Mouse (Mus musculus): Measurements from ENCODE around the gene Gpx6. TPM values are rescaled to one million over a fixed set of nuclear protein-coding genes. Genes with fewer than 3 reads are reported as not detected.
A peak's percentile ranks its signal among the peaks of the same experiment; 100 is the strongest.

The Gpx6 gene
- polyA plus RNA-seq, 1 experiment from 2014 or later = not detected

GRCm38 (mm10) chr13:21327424-21327823 is 15.5 kb downstream of the Gpx6 start:
- Histone ChIP-seq H3K4me1 (peaks cover 3% of the 10 kb centered on the region; the same call in 1 of the 2 replicates), H3K27ac (no peak overlapping the region)
- under 1% methylated on average over 9 of the region's 9 CpGs for WGBS

GRCm38 (mm10) chr13:21346610-21347009 is 34.7 kb downstream of the Gpx6 start, which contains the start of gene Olfr1367:
Olfr1367 (plus strand) TSS chr13:21346910.
- no peaks in the 10 kb centered on the region for H3K4me1 ChIP-seq
- no peaks in the 10 kb centered on the region for H3K27me3 ChIP-seq (ENCODE audit: insufficient read depth, poor library complexity, severe bottlenecking)
- no peaks in the 10 kb centered on the region for H3K36me3 ChIP-seq
- H3K27ac ChIP-seq = no peak within 1 kb of the TSS
- H3K9me3 ChIP-seq = no peaks in the 10 kb centered on the region
- DNase-seq (ENCODE audit: low spot score) = no peak
- WGBS = 67% methylated on average over 1 of the region's 1 CpGs
- no peak within 1 kb of the TSS for H3K4me3 ChIP-seq

More at GRCm38 (mm10) chr13:21327424-21327823, 15.5 kb downstream of the Gpx6 start:
- H3K9me3 ChIP-seq = no peaks in the 10 kb centered on the region
- no peaks in the 10 kb centered on the region for H3K27me3 ChIP-seq (ENCODE audit: insufficient read depth, poor library complexity, severe bottlenecking)
- peak; percentile 76 for DNase-seq (ENCODE audit: low spot score)
- H3K36me3 ChIP-seq = no peaks in the 10 kb centered on the region
- peak overlapping the region; percentile 70 for H3K4me3 ChIP-seq

GRCm38 (mm10) chr13:21350593-21350992 is 38.7 kb downstream of the Gpx6 start:
- H3K36me3 ChIP-seq = no peaks in the 10 kb centered on the region
- H3K4me1 ChIP-seq = no peaks in the 10 kb centered on the region
- H3K9me3 ChIP-seq = no peaks in the 10 kb centered on the region
- H3K27me3 ChIP-seq (ENCODE audit: insufficient read depth, poor library complexity, severe bottlenecking) = no peaks in the 10 kb centered on the region
- no peak overlapping the region for H3K4me3 ChIP-seq
- no peak overlapping the region for H3K27ac ChIP-seq
- DNase-seq (ENCODE audit: low spot score) = no peak

GRCm38 (mm10) chr13:21362621-21363248 is 50.8 kb downstream of the Gpx6 start, which contains the start of gene Zscan12:
Zscan12 (plus strand) TSS chr13:21362820.
- DNase-seq (ENCODE audit: low spot score) = peak; percentile 96
- H3K4me3 ChIP-seq = peak within 1 kb of the TSS; percentile 85
- peaks cover 11% of the 10 kb centered on the region for H3K36me3 ChIP-seq
- no peaks in the 10 kb centered on the region for H3K27me3 ChIP-seq (ENCODE audit: insufficient read depth, poor library complexity, severe bottlenecking)
- H3K9me3 ChIP-seq = no peaks in the 10 kb centered on the region
- H3K4me1 ChIP-seq = peaks cover 8% of the 10 kb centered on the region
- WGBS = under 1% methylated on average over 29 of the region's 29 CpGs
- peak within 1 kb of the TSS; percentile 94 for H3K27ac ChIP-seq

- peaks cover 8% of the 10 kb centered on the region for H3K4me1 ChIP-seq
- peaks cover 20% of the 10 kb centered on the region for H3K36me3 ChIP-seq
- WGBS = 66% methylated on average over 12 of the region's 12 CpGs
- H3K9me3 ChIP-seq = no peaks in the 10 kb centered on the region
- H3K27ac ChIP-seq = no peak overlapping the region
- peak; percentile 76 for DNase-seq (ENCODE audit: low spot score)
- no peaks in the 10 kb centered on the region for H3K27me3 ChIP-seq (ENCODE audit: insufficient read depth, poor library complexity, severe bottlenecking)
- peak overlapping the region; percentile 85 for H3K4me3 ChIP-seq
Observed at GRCm38 (mm10) chr13:21363719-21364118, 51.8 kb downstream of the Gpx6 start.

GRCm38 (mm10) chr13:21366635-21367034 is 54.7 kb downstream of the Gpx6 start:
- 52% methylated on average over 6 of the region's 6 CpGs for WGBS
- Histone ChIP-seq H3K27ac (no peak overlapping the region), H3K4me3 (no peak overlapping the region), H3K27me3 (ENCODE audit: insufficient read depth, poor library complexity, severe bottlenecking) (no peaks in the 10 kb centered on the region), H3K4me1 (peaks cover 8% of the 10 kb centered on the region), H3K36me3 (peaks cover 43% of the 10 kb centered on the region), H3K9me3 (no peaks in the 10 kb centered on the region)
- DNase-seq (ENCODE audit: low spot score) = no peak

Other genes starting within 250 kb of the Gpx6 start
- gene Olfr1370, start 237.2 kb upstream of the Gpx6 start, polyA plus RNA-seq (2016; fragmentation: Nextera tagmentation; extraction: Ambion mirVana) = not detected in 2 replicates
- gene Olfr1369-ps1, start 200.6 kb upstream of the Gpx6 start, polyA plus RNA-seq (2016; fragmentation: Nextera tagmentation; extraction: Ambion mirVana) = 0.07 and 0.10 TPM in 2 replicates
- not detected in 2 replicates for gene Olfr263, start 182.5 kb upstream of the Gpx6 start, polyA plus RNA-seq (2016; fragmentation: Nextera tagmentation; extraction: Ambion mirVana)
- gene Olfr1368, start 166.3 kb upstream of the Gpx6 start, polyA plus RNA-seq (2016; fragmentation: Nextera tagmentation; extraction: Ambion mirVana) = not detected in 2 replicates
- 108 and 152 TPM in 2 replicates for gene Trim27, start 132.7 kb upstream of the Gpx6 start, polyA plus RNA-seq (2016; fragmentation: Nextera tagmentation; extraction: Ambion mirVana)
- not detected in 2 replicates for gene Gpx5, start 19.4 kb upstream of the Gpx6 start, polyA plus RNA-seq (2016; fragmentation: Nextera tagmentation; extraction: Ambion mirVana)
- not detected in 2 replicates for gene Olfr1367, start 34.8 kb downstream of the Gpx6 start, polyA plus RNA-seq (2016; fragmentation: Nextera tagmentation; extraction: Ambion mirVana)
- gene Zscan12, start 50.7 kb downstream of the Gpx6 start, polyA plus RNA-seq (2016; fragmentation: Nextera tagmentation; extraction: Ambion mirVana) = 8.9 and 12.5 TPM in 2 replicates
- gene Zkscan3, start 90.6 kb downstream of the Gpx6 start, polyA plus RNA-seq (2016; fragmentation: Nextera tagmentation; extraction: Ambion mirVana) = 69.4 and 78.6 TPM in 2 replicates
- gene Pgbd1, start 128.9 kb downstream of the Gpx6 start, polyA plus RNA-seq (2016; fragmentation: Nextera tagmentation; extraction: Ambion mirVana) = 2.5 and 2.9 TPM in 2 replicates
- 22.7 and 27.5 TPM in 2 replicates for gene Zscan26, start 141.6 kb downstream of the Gpx6 start, polyA plus RNA-seq (2016; fragmentation: Nextera tagmentation; extraction: Ambion mirVana)
- gene Nkapl, start 156.4 kb downstream of the Gpx6 start, polyA plus RNA-seq (2016; fragmentation: Nextera tagmentation; extraction: Ambion mirVana) = 2.0 and 2.4 TPM in 2 replicates
- gene Zkscan4, start 166.8 kb downstream of the Gpx6 start, polyA plus RNA-seq (2016; fragmentation: Nextera tagmentation; extraction: Ambion mirVana) = 2.0 and 2.1 TPM in 2 replicates
- not detected in 2 replicates for gene Gm10065, start 167.3 kb downstream of the Gpx6 start, polyA plus RNA-seq (2016; fragmentation: Nextera tagmentation; extraction: Ambion mirVana)
- 0.21 and 0.53 TPM in 2 replicates for gene AK157302, start 183.1 kb downstream of the Gpx6 start, polyA plus RNA-seq (2016; fragmentation: Nextera tagmentation; extraction: Ambion mirVana)
- 9.0 and 11.6 TPM in 2 replicates for gene Gm11273, start 189.3 kb downstream of the Gpx6 start, polyA plus RNA-seq (2016; fragmentation: Nextera tagmentation; extraction: Ambion mirVana)
- gene Zkscan8, start 219.0 kb downstream of the Gpx6 start, polyA plus RNA-seq (2016; fragmentation: Nextera tagmentation; extraction: Ambion mirVana) = 5.3 and 7.3 TPM in 2 replicates
- gene Olfr1366, start 230.7 kb downstream of the Gpx6 start, polyA plus RNA-seq (2016; fragmentation: Nextera tagmentation; extraction: Ambion mirVana) = 0.05 and 0.07 TPM in 2 replicates
- gene Olfr1535, start 247.8 kb downstream of the Gpx6 start, polyA plus RNA-seq (2016; fragmentation: Nextera tagmentation; extraction: Ambion mirVana) = 0.04 TPM in 1 of 2 replicates, not detected in the other